Mouse (Mus musculus) liver, embryonic 11.5 days (tissue): ENCODE results near the gene Mrps18b. TPM values are rescaled to one million over a fixed set of nuclear protein-coding genes. Genes with fewer than 3 reads are reported as not detected.
"Not testable (repeated sequence)": the region's sequence is repeated elsewhere in the genome, so short reads cannot be mapped to it uniquely, and the experiment has no call there.

ENCODE experiments used
- ATAC-seq: fragments of 200-750 bp; cut with Nextera tagmentation; replicated peaks from 2 replicates; pipeline ENCODE4 v1.8.0; 2017; ENCODE audit warnings: moderate number of reproducible peaks, mild to moderate bottlenecking, moderate TSS enrichment, moderate library complexity; ENCODE audit not compliant: low FRiP score
- DNase-seq: peaks from one replicate; pipeline ENCODE4 v3.0.0-alpha.2; 2017; ENCODE audit warnings: low spot score
- H3K27ac ChIP-seq: fragments of 300-500 bp; sonication (generic); 2 replicates; pipeline ENCODE4 v1.5.1; 2014; ENCODE audit warnings: mild to moderate bottlenecking, low read depth, low read length, control low read depth
- H3K27me3 ChIP-seq: fragments of 300-500 bp; sonication (generic); replicated peaks from 2 replicates; pipeline ENCODE4 v1.6.1; 2014; ENCODE audit warnings: low read length, mixed read lengths; ENCODE audit not compliant: control insufficient read depth, insufficient read depth
- H3K36me3 ChIP-seq: fragments of 300-500 bp; sonication (generic); 2 replicates; pipeline ENCODE4 v1.6.1; 2014; ENCODE audit warnings: mild to moderate bottlenecking, low read length, moderate library complexity, mixed read lengths; ENCODE audit not compliant: control insufficient read depth, insufficient read depth
- H3K4me1 ChIP-seq: fragments of 300-500 bp; sonication (generic); replicated peaks from 2 replicates; pipeline ENCODE4 v1.6.1; 2014; ENCODE audit warnings: low read length, mixed read lengths; ENCODE audit not compliant: control insufficient read depth, insufficient read depth
- H3K4me2 ChIP-seq: fragments of 300-500 bp; sonication (generic); 2 replicates; pipeline ENCODE4 v1.6.1; 2014; ENCODE audit warnings: mild to moderate bottlenecking, control low read depth, moderate library complexity
- H3K4me3 ChIP-seq: fragments of 300-500 bp; sonication (generic); 2 replicates; pipeline ENCODE4 v1.5.1; 2014; ENCODE audit warnings: low read depth, low read length, control low read depth
- H3K9ac ChIP-seq: fragments of 300-500 bp; sonication (generic); 2 replicates; pipeline ENCODE4 v1.6.1; 2014; ENCODE audit warnings: low read depth, low read length, control low read depth
- H3K9me3 ChIP-seq: fragments of 300-500 bp; sonication (generic); 2 replicates; pipeline ENCODE4 v1.6.1; 2016; ENCODE audit warnings: low read length, inconsistent platforms, mixed read lengths; ENCODE audit not compliant: control insufficient read depth
- WGBS: fragments of 180-500 bp; shearing (Covaris S2); extraction: QIAGEN DNeasy Blood & Tissue Kit; methylation state at CpG from one replicate; pipeline ENCODE4 v1.1.7; 2014; 5-methylcytosine and 5-hydroxymethylcytosine counted together
- polyA plus RNA-seq: library from polyadenylated mRNA; unstranded; fragments of >200 nt; fragmentation: Nextera tagmentation; extraction: Ambion mirVana; gene quantifications from 2 replicates; pipeline ENCODE4 v1.2.1, GENCODE M21; 2014

Mrps18b gene
- polyA plus RNA-seq, 1 experiment from 2014 or later: 167 TPM

- WGBS: 32% methylated on average over 2 of the region's 2 CpGs
- Histone ChIP-seq H3K36me3 (no peaks in the 10 kb centered on the region), H3K4me3 (no peak overlapping the region), H3K27me3 (no peaks in the 10 kb centered on the region), H3K27ac (no peak overlapping the region), H3K4me1 (no peaks in the 10 kb centered on the region), H3K9ac (no peak overlapping the region), H3K4me2 (no peak overlapping the region), H3K9me3 (no peaks in the 10 kb centered on the region)
- ATAC-seq: peak; percentile 63; the same call in 1 of the 2 replicates
- DNase-seq: no peak
Measured at GRCm38 (mm10) chr17:35937700-35938348, 21.6 kb upstream of the Mrps18b start.

GRCm38 (mm10) chr17:35935763-35936162 is 19.6 kb upstream of the Mrps18b start:
- H3K9ac ChIP-seq, DNase-seq, H3K4me2 ChIP-seq, H3K9me3 ChIP-seq, ATAC-seq, H3K27ac ChIP-seq, H3K4me3 ChIP-seq, H3K27me3 ChIP-seq, H3K4me1 ChIP-seq, H3K36me3 ChIP-seq: not testable (repeated sequence)
- 85% methylated on average over 14 of the region's 14 CpGs for WGBS

GRCm38 (mm10) chr17:35932608-35933007 is 16.4 kb upstream of the Mrps18b start:
- no peak overlapping the region for H3K4me3 ChIP-seq
- DNase-seq (no peak), ATAC-seq (no peak)
- no peak overlapping the region for H3K4me2 ChIP-seq
- peaks cover 34% of the 10 kb centered on the region for H3K36me3 ChIP-seq
- H3K4me1 ChIP-seq: peaks cover 5% of the 10 kb centered on the region
- H3K9ac ChIP-seq: no peak overlapping the region
- H3K27ac ChIP-seq: no peak overlapping the region
- H3K9me3 ChIP-seq: no peaks in the 10 kb centered on the region
- no peaks in the 10 kb centered on the region for H3K27me3 ChIP-seq
- WGBS: 88% methylated on average over 4 of the region's 4 CpGs

DNA sequence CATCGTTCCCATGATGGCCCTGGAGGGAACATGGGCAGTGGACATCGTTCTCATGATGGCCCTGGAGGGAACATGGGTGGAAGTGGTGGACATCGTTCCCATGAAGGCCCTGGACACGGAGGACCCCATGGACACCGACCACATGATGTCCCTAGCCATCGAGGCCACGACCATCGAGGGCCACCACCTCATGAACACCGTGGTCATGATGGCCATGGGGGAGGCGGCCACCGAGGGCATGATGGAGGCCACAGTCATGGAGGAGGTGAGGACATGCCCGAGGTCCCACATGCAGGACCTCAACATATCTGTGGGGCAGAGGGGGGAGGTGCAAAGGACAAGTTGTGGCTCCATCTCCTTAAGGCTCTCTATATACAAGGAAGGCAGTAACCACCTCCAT is 14.4 kb upstream of the Mrps18b start:
- Histone ChIP-seq H3K27me3 (no peaks in the 10 kb centered on the region), H3K9ac (no peak overlapping the region), H3K4me1 (peaks cover 19% of the 10 kb centered on the region), H3K4me2 (no peak overlapping the region), H3K27ac (no peak overlapping the region), H3K4me3 (no peak overlapping the region), H3K36me3 (peaks cover 49% of the 10 kb centered on the region), H3K9me3 (no peaks in the 10 kb centered on the region)
- ATAC-seq: no peak
- DNase-seq: no peak
- WGBS: 95% methylated on average over 12 of the region's 12 CpGs

DNA sequence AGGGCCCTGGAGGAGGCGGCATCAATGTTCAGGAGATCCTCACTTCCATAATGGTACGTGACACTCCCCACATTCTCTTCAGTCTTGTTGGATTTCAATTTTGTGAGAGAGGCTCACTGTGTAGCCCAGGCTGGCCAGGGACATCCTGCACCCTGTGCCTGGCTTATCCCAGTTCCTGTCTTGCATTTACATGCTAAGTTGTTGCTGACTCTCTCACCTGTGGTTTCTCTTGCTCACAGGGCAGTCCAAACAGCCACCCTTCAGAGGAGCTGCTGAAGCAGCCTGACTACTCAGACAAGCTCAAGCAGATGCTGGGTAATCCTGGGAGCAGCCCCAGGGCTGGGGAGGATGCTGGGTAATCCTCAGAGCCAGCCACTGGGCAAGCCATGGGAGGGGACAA is 13.3 kb upstream of the Mrps18b start:
- Histone ChIP-seq H3K36me3 (peaks cover 52% of the 10 kb centered on the region), H3K4me1 (peaks cover 27% of the 10 kb centered on the region), H3K27me3 (no peaks in the 10 kb centered on the region), H3K4me3 (no peak overlapping the region), H3K27ac (no peak overlapping the region), H3K9me3 (no peaks in the 10 kb centered on the region), H3K4me2 (no peak overlapping the region), H3K9ac (no peak overlapping the region)
- ATAC-seq (no peak), DNase-seq (no peak)
- WGBS: 85% methylated on average over 2 of the region's 2 CpGs

DNA sequence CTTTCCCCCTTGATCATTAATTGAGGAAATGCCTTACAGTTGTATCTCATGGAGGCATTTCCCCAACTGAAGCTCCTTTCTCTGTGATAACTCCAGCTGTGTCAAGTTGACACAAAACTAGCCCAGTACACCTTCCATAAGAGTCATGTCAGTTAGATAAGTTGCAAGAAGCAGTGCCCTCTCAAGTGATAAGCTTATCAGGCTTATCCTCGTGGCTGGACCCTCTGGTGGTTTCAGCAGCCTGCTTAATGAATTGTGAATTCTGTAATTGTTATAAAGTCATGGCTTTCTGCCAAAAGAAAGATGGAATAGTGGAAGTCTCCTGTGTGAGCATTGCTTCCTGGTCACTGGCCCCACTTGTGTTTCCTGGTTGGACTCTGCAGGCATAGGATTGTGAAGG is 11.3 kb upstream of the Mrps18b start:
- peak overlapping the region; percentile 73 for H3K27ac ChIP-seq
- peak overlapping the region; percentile 44; the same call in 1 of the 2 replicates for H3K9ac ChIP-seq
- H3K36me3 ChIP-seq: peaks cover 60% of the 10 kb centered on the region
- H3K4me2 ChIP-seq: peak overlapping the region; percentile 32
- DNase-seq (no peak), ATAC-seq (peak; percentile 87)
- no peak overlapping the region for H3K4me3 ChIP-seq
- no peaks in the 10 kb centered on the region for H3K27me3 ChIP-seq
- WGBS: 16% methylated on average over 1 of the region's 1 CpGs
- no peaks in the 10 kb centered on the region for H3K9me3 ChIP-seq
- H3K4me1 ChIP-seq: peaks cover 29% of the 10 kb centered on the region

DNA sequence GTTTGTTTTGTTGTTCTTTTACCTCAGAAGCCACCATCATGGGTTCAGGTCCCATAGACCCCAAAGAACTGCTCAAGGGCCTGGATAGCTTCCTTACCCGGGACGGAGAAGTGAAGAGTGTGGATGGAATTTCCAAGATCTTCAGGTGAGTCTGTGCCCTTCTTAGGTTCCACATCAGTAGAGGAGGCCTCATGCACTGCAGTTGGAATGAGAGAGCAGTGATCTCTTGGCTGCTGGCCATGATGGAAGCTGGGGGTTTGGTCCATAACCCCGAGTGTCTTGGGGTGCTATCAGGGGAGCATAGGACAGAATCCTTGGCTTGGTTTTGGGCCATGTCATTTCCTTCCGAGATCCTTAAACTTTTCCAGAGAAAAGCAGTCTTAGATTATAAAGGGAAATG is 7.1 kb upstream of the Mrps18b start:
- 89% methylated on average over 4 of the region's 4 CpGs for WGBS
- Histone ChIP-seq H3K4me3 (no peak overlapping the region), H3K9ac (no peak overlapping the region), H3K27ac (no peak overlapping the region), H3K36me3 (peaks cover 32% of the 10 kb centered on the region), H3K4me2 (no peak overlapping the region), H3K4me1 (peaks cover 44% of the 10 kb centered on the region), H3K27me3 (no peaks in the 10 kb centered on the region), H3K9me3 (no peaks in the 10 kb centered on the region)
- DNase-seq (no peak), ATAC-seq (no peak)

DNA sequence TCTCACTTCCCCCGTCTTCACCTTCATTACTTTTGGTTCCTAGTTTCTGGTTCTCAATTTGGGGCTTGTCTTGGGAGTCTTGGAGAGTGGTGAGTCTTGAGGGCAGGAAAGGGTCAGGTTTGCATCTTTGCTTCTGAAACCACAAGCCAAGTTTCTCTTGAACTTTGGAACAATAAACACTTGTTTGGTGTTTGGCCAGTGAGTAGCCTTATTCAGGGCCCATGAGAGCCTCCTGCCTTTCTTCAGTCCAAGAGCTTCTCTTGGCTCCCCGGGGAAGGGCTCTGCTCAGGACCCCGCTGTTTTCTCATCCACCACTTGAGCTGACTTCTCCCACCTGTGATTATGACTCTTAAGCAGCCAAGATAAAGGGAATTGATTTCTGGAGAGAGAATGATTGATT is 6.4 kb upstream of the Mrps18b start:
- peaks cover 39% of the 10 kb centered on the region for H3K4me1 ChIP-seq
- no peak overlapping the region for H3K4me3 ChIP-seq
- no peak overlapping the region for H3K27ac ChIP-seq
- H3K9ac ChIP-seq: no peak overlapping the region
- ATAC-seq (no peak), DNase-seq (no peak)
- WGBS: 91% methylated on average over 3 of the region's 3 CpGs
- H3K27me3 ChIP-seq: no peaks in the 10 kb centered on the region
- H3K36me3 ChIP-seq: peaks cover 25% of the 10 kb centered on the region
- no peak overlapping the region for H3K4me2 ChIP-seq
- H3K9me3 ChIP-seq: no peaks in the 10 kb centered on the region

- no peak overlapping the region for H3K27ac ChIP-seq
Measured at GRCm38 (mm10) chr17:35921710-35922109, 5.5 kb upstream of the Mrps18b start.

More at GRCm38 (mm10) chr17:35921710-35922109, 5.5 kb upstream of the Mrps18b start:
- H3K4me3 ChIP-seq: no peak overlapping the region
- no peaks in the 10 kb centered on the region for H3K27me3 ChIP-seq
- WGBS: 88% methylated on average over 4 of the region's 4 CpGs
- H3K9me3 ChIP-seq: no peaks in the 10 kb centered on the region
- no peak overlapping the region for H3K9ac ChIP-seq
- DNase-seq (no peak), ATAC-seq (no peak)
- peaks cover 34% of the 10 kb centered on the region for H3K4me1 ChIP-seq
- no peak overlapping the region for H3K4me2 ChIP-seq
- peaks cover 20% of the 10 kb centered on the region for H3K36me3 ChIP-seq
